Mouse (Mus musculus) bone marrow, adult 2 months (tissue): ENCODE measurements around the gene Zc3hav1. TPM values are rescaled to one million over a fixed set of nuclear protein-coding genes. Genes with fewer than 3 reads are reported as not detected.
"Not testable (repeated sequence)": the region's sequence is repeated elsewhere in the genome, so short reads cannot be mapped to it uniquely, and the experiment has no call there.

Source experiments
- H3K27ac ChIP-seq: fragments of 200-500 bp; 2 replicates; pipeline ENCODE4 v1.5.1; 2012; ENCODE audit warnings: low read depth, mild to moderate bottlenecking, control low read depth, inconsistent platforms, low read length; ENCODE audit not compliant: control insufficient read depth, poor library complexity, insufficient read depth
- H3K4me1 ChIP-seq: fragments of 200-500 bp; 2 replicates; pipeline ENCODE4 v1.6.1; 2011; ENCODE audit warnings: low read length; ENCODE audit not compliant: control insufficient read depth, insufficient read depth
- H3K4me3 ChIP-seq: fragments of 200-500 bp; replicated peaks from 2 replicates; pipeline ENCODE3; 2011; ENCODE audit warnings: mild to moderate bottlenecking, low read depth, low read length, control low read depth; ENCODE audit not compliant: control insufficient read depth
- CTCF ChIP-seq: fragments of 200-500 bp; IDR thresholded peaks from 2 replicates; pipeline ENCODE4 v1.5.1; 2011; ENCODE audit warnings: low read length, control low read depth; ENCODE audit not compliant: control insufficient read depth, insufficient read depth
- POLR2A ChIP-seq: fragments of 200-500 bp; IDR thresholded peaks from 2 replicates; pipeline ENCODE4 v1.6.1; 2011; ENCODE audit warnings: low read depth, mild to moderate bottlenecking, control low read depth, low read length, borderline replicate concordance; ENCODE audit not compliant: control insufficient read depth
- WGBS: fragments of 180-500 bp; shearing (Covaris S2); methylation state at CpG from one replicate; pipeline ENCODE4 v1.1.7; 2018; 5-methylcytosine and 5-hydroxymethylcytosine counted together
- polyA plus RNA-seq: library from polyadenylated mRNA; stranded (reverse); fragments of >200 nt; gene quantifications from 2 replicates; pipeline ENCODE4 v1.2.4, GENCODE M21; 2011; ENCODE audit warnings: low replicate concordance; ENCODE audit not compliant: missing spikeins, insufficient read depth, insufficient read length

Zc3hav1 gene
- polyA plus RNA-seq, 1 experiment, result 46.8 TPM

- no peak overlapping the region for H3K4me3 ChIP-seq
Observed at GRCm38 (mm10) chr6:38361937-38362336, 7.5 kb upstream of the Zc3hav1 start.

GRCm38 (mm10) chr6:38361065-38361464, 6.7 kb upstream of the Zc3hav1 start:
- TF ChIP-seq CTCF (no peak), POLR2A (no peak)
- H3K4me1 ChIP-seq, result peaks cover 4% of the 10 kb centered on the region; the same call in 1 of the 2 replicates
- H3K27ac ChIP-seq, result no peak overlapping the region
- H3K4me3 ChIP-seq, result no peak overlapping the region
- WGBS, result 48% methylated on average over 4 of the region's 4 CpGs

More at GRCm38 (mm10) chr6:38361937-38362336, 7.5 kb upstream of the Zc3hav1 start:
- Histone ChIP-seq H3K27ac (no peak overlapping the region), H3K4me1 (peaks cover 4% of the 10 kb centered on the region; the same call in 1 of the 2 replicates)
- TF ChIP-seq CTCF, result no peak
- no peak for TF ChIP-seq POLR2A
- 93% methylated on average over 1 of the region's 1 CpGs for WGBS

DNA sequence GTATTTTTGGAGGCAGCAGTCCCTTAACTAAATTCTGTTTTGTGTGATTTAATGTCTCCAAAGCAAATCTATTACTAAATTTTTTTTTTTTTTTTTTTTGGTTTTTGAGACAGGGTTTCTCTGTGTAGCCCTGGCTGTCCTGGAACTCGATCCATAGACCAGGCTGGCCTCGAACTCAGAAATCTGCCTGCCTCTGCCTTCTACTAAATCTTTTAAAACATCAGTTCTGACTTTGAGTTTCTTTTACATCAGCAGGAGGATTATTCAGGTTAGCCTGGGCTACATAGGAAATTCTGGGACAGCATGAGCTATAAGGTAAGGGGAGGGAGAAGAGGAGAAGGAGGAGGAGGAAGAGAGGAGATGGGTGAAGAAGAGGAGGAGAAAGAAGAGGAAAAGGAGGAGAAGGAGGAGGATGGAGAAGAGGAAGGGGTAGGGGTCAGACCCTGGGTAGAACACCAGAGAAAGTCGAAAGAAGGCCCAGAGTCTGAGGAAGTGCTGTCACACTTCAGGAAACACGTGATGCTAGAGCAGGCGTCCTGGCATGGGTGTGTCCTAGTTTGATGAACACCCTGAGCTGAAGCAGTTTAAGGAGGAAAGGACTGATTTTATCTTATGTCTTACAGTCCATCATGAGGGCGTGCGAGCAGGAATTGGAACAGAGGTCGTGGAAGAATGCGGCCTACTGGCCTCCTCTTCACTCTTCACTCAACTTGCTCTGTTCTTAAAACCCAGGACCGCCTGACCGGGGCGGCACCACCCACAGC, 5.5 kb upstream of the Zc3hav1 start:
- Histone ChIP-seq H3K4me3 (no peak overlapping the region), H3K27ac (peak overlapping the region; percentile 77), H3K4me1 (peaks cover 4% of the 10 kb centered on the region; the same call in 1 of the 2 replicates)
- TF ChIP-seq CTCF (no peak), POLR2A (0 out of 2 replicates have a peak, but pooled peaks have one; percentile 20)
- 50% methylated on average over 12 of the region's 12 CpGs for WGBS

DNA sequence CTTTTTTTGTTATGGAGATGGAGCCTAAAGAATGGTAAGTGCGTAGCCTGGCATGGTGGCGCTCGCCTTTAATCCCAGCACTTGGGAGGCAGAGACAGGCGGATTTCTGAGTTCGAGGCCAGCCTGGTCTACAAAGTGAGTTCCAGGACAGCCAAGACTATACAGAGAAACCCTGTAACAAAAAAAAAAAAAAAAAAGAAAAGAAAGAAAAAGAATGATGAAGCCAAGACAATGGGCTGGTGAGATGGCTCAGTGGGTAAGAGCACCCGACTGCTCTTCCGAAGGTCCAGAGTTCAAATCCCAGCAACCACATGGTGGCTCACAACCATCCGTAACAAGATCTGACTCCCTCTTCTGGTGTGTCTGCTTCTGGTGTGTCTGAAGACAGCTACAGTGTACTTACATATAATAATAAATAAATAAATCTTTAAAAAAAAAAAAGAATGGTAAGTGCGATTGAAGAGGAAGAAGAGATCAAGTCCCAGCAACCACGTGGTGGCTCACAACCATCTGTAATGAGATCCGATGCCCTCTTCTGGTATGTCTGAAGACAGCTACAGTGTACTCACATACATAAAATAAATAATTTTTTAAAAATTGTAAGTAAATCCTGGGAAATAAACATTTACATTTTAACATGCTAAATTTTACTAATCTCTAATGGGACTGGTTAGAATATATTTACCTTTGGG, 4.8 kb upstream of the Zc3hav1 start:
- WGBS, result 79% methylated on average over 11 of the region's 11 CpGs

GRCm38 (mm10) chr6:38358253-38359027, 4.0 kb upstream of the Zc3hav1 start:
- no peak for TF ChIP-seq CTCF
- TF ChIP-seq POLR2A, result no peak
- peaks cover 4% of the 10 kb centered on the region; the same call in 1 of the 2 replicates for H3K4me1 ChIP-seq
- no peak overlapping the region for H3K4me3 ChIP-seq
- 62% methylated on average over 8 of the region's 8 CpGs for WGBS
- peak overlapping the region; percentile 44; the same call in 1 of the 2 replicates for H3K27ac ChIP-seq

More for the DNA sequence above, 4.8 kb upstream of the Zc3hav1 start:
- H3K27ac ChIP-seq, H3K4me1 ChIP-seq, H3K4me3 ChIP-seq: not testable (repeated sequence)

DNA sequence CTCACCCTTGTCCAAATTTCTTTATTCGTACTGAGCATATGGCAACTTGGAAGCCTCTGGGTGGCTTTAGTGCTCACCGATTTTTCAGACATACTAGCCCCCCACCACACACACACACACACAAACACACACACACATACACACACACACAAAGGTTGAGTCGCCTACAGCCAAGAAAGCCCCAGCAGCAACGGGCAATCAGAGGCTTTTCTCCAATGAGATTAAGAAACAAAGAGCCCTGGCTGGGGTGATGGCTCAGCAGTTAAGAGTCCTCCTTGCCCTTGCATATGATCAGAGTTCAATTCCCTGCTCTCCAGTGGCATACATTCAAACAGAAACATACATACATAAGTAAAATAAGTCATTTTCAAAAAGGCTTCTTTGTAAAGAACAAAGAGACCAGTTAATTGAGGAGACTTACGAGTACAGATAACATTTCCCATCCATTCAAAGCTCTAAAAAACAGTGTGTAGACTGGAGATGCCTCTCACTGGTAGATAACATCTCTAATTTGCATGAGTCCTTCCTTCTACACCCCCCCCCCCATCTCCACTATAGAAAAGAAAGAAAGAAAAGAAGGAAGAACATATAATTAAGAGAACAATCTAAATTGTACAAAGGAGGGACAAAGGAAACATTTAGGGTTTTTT, 3.3 kb upstream of the Zc3hav1 start:
- WGBS, result 69% methylated on average over 5 of the region's 5 CpGs
- no peak overlapping the region for H3K4me3 ChIP-seq
- H3K4me1 ChIP-seq, result peaks cover 4% of the 10 kb centered on the region; the same call in 1 of the 2 replicates
- H3K27ac ChIP-seq, result no peak overlapping the region
- TF ChIP-seq CTCF (no peak), POLR2A (no peak)

DNA sequence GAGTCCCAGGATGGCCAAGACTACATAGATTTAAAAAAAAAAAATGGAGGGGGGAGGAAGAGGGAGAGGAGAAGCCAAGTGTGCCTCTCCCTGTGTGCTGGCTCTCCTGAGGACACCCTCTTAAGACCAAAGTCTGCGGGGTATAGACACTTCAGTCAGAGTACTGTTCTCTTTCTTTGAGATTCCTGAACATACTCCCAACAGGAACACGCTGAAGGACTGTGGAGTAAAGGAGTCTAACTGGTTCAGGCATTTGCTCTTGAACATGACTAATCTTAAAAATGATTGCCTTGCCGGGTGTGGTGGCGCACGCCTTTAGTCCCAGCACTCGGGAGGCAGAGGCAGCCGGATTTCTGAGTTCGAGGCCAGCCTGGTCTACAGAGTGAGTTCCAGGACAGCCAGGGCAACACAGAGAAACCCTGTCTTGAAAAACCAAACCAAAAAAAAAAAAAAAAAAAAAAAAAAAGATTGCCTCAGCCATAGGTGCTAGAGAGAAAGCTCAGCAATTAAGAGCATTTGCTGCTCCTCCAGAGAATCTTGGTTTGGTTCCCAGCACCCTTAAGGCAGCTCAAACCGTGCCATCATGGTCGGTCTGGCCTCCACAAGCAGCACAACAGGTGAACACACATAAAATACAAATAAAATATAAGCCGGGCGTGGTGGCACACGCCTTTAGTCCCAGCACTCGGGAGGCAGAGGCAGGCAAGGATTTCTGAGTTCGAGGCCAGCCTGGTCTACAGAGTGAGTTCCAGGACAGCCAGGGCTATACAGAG, 2.4 kb upstream of the Zc3hav1 start:
- not testable (repeated sequence) for H3K27ac ChIP-seq

More for the DNA sequence above, 2.4 kb upstream of the Zc3hav1 start:
- H3K4me1 ChIP-seq, H3K4me3 ChIP-seq: not testable (repeated sequence)
- WGBS, result 87% methylated on average over 15 of the region's 15 CpGs
